Mouse (Mus musculus): ENCODE measurements around the gene C2cd5. TPM values are rescaled to one million over a fixed set of nuclear protein-coding genes. Genes with fewer than 3 reads are reported as not detected.

Gene C2cd5
- polyA plus RNA-seq, 1 experiment: 28.0 TPM

- DNase-seq (ENCODE audit: low spot score): no peak
Measured at GRCm38 (mm10) chr6:142979665-142980660, 120.0 kb downstream of the C2cd5 start.

GRCm38 (mm10) chr6:142977221-142977620, 122.7 kb downstream of the C2cd5 start:
- DNase-seq (ENCODE audit: low spot score): no peak

- DNase-seq (ENCODE audit: low spot score): no peak
Measured at GRCm38 (mm10) chr6:142973289-142973688, 126.7 kb downstream of the C2cd5 start.

- DNase-seq (ENCODE audit: low spot score): no peak
Measured at GRCm38 (mm10) chr6:142972205-142972604, 127.7 kb downstream of the C2cd5 start.

- DNase-seq (ENCODE audit: low spot score): no peak
Measured at GRCm38 (mm10) chr6:142967407-142967806, 132.5 kb downstream of the C2cd5 start.

- no peak for DNase-seq (ENCODE audit: low spot score)
Measured at GRCm38 (mm10) chr6:142964531-142965385, 135.2 kb downstream of the C2cd5 start.

GRCm38 (mm10) chr6:142964076-142964530, 135.8 kb downstream of the C2cd5 start, which contains the start of gene St8sia1:
St8sia1 (minus strand) TSS chr6:142964452.
- no peak for DNase-seq (ENCODE audit: low spot score)

GRCm38 (mm10) chr6:142963480-142964075, 136.4 kb downstream of the C2cd5 start:
- no peak for DNase-seq (ENCODE audit: low spot score)

- DNase-seq (ENCODE audit: low spot score): no peak
Measured at GRCm38 (mm10) chr6:142962881-142963280, 137.1 kb downstream of the C2cd5 start.

GRCm38 (mm10) chr6:142962476-142962875, 137.5 kb downstream of the C2cd5 start:
- no peak for DNase-seq (ENCODE audit: low spot score)

- DNase-seq (ENCODE audit: low spot score): no peak
Measured at GRCm38 (mm10) chr6:142961721-142962455, 138.1 kb downstream of the C2cd5 start.

Other genes starting within 250 kb of the C2cd5 start
- 0.07 and 0.12 TPM in 2 replicates for gene St8sia1, start 135.7 kb downstream of the C2cd5 start, polyA plus RNA-seq (2012; rRNA removed)
- gene Etnk1, start 67.1 kb upstream of the C2cd5 start, polyA plus RNA-seq (2012; rRNA removed): 45.0 and 57.4 TPM in 2 replicates